Mouse (Mus musculus): ENCODE results near the gene Lifr.

- no peak for TF ChIP-seq CTCF (IDR thresholded peaks at IDR 0.05; ENCODE audit: control insufficient read depth, insufficient read depth, low read length)
- no peak for TF ChIP-seq POLR2A (IDR thresholded peaks at IDR 0.05; ENCODE audit: borderline replicate concordance, control insufficient read depth, low read depth, low read length)
Measured at GRCm38 (mm10) chr15:7073269-7073668, 17.1 kb upstream of the Lifr start.

Measured in bone marrow, adult 2 months (tissue).